Mouse (Mus musculus) CD8-positive naive resting alpha-beta T cell, adult 2 months (primary cell): ENCODE measurements around the gene Jakmip3.
A peak's percentile ranks its signal among the peaks of the same experiment; 100 is the strongest.

Source experiments
- DNase-seq, 2 experiments: peaks; one replicate each; pipeline ENCODE4 v3.0.0; 2022; ENCODE audit warnings: low read depth in 2 of 2, low spot score in 2 of 2

The Jakmip3 gene

GRCm38 (mm10) chr7:138940612-138941461, at the start of gene Jakmip3:
TSS of gene Jakmip3 (plus strand) at chr7:138940730.
- no peak for DNase-seq

- no peak for DNase-seq
Measured at GRCm38 (mm10) chr7:138898122-138898521, 42.4 kb upstream of the Jakmip3 start.

- no peak for DNase-seq
Measured at GRCm38 (mm10) chr7:138898743-138899142, 41.8 kb upstream of the Jakmip3 start.

- no peak for DNase-seq
Measured at GRCm38 (mm10) chr7:138903886-138904435, 36.6 kb upstream of the Jakmip3 start.

- no peak for DNase-seq
Measured at GRCm38 (mm10) chr7:138906441-138906840, 34.1 kb upstream of the Jakmip3 start.

- no peak for DNase-seq
Measured at GRCm38 (mm10) chr7:138907043-138907442, 33.5 kb upstream of the Jakmip3 start.

GRCm38 (mm10) chr7:138907976-138908375, 32.6 kb upstream of the Jakmip3 start:
- DNase-seq: no peak

- no peak for DNase-seq
Measured at GRCm38 (mm10) chr7:138908768-138909276, 31.7 kb upstream of the Jakmip3 start.

- DNase-seq: peak; percentile 56 to 70
Measured at GRCm38 (mm10) chr7:138909277-138910192, 31.0 kb upstream of the Jakmip3 start, which contains the start of gene Bnip3. TSS of gene Bnip3 (minus strand) at chr7:138909519.

- DNase-seq: no peak
Measured at GRCm38 (mm10) chr7:138910193-138910562, 30.4 kb upstream of the Jakmip3 start.

- no peak for DNase-seq
Measured at GRCm38 (mm10) chr7:138913616-138914015, 26.9 kb upstream of the Jakmip3 start.

- DNase-seq: no peak
Measured at GRCm38 (mm10) chr7:138919156-138919944, 21.2 kb upstream of the Jakmip3 start.

- no peak for DNase-seq
Measured at GRCm38 (mm10) chr7:138921611-138922010, 18.9 kb upstream of the Jakmip3 start.

- DNase-seq: no peak
Measured at GRCm38 (mm10) chr7:138923756-138924425, 16.6 kb upstream of the Jakmip3 start.

- no peak for DNase-seq
Measured at GRCm38 (mm10) chr7:138928456-138928855, 12.1 kb upstream of the Jakmip3 start.

- no peak for DNase-seq
Measured at GRCm38 (mm10) chr7:138934523-138934922, 6.0 kb upstream of the Jakmip3 start.

- DNase-seq: no peak
Measured at GRCm38 (mm10) chr7:138938991-138939390, 1.5 kb upstream of the Jakmip3 start.

- no peak for DNase-seq
Measured at GRCm38 (mm10) chr7:138940256-138940611, 296 bp upstream of the Jakmip3 start.

- no peak for DNase-seq
Measured at GRCm38 (mm10) chr7:138941571-138941970, 1.0 kb downstream of the Jakmip3 start.

GRCm38 (mm10) chr7:138942301-138942700, 1.8 kb downstream of the Jakmip3 start:
- DNase-seq: no peak
